Mouse (Mus musculus) layer of hippocampus, postnatal 10 days (tissue): ENCODE results near the gene Hes5. TPM values are rescaled to one million over a fixed set of nuclear protein-coding genes. Genes with fewer than 3 reads are reported as not detected.

ENCODE experiments used
- DNase-seq, 2 experiments: peaks; one replicate each; pipeline ENCODE4 v3.0.0; 2021; ENCODE audit warnings: low spot score in 2 of 2
- total RNA-seq, 2 experiments: library from RNA; stranded (reverse); gene quantifications; 2 replicates each; pipeline ENCODE4 v1.2.3; 2021

The Hes5 gene
- total RNA-seq, 2 experiments from 2014 or later = 75.7 to 81.7 TPM

GRCm38 (mm10) chr4:154964581-154965235, 4.0 kb downstream of the Hes5 start:
- DNase-seq = peak in 1 of 2 experiments; percentile 42

DNA sequence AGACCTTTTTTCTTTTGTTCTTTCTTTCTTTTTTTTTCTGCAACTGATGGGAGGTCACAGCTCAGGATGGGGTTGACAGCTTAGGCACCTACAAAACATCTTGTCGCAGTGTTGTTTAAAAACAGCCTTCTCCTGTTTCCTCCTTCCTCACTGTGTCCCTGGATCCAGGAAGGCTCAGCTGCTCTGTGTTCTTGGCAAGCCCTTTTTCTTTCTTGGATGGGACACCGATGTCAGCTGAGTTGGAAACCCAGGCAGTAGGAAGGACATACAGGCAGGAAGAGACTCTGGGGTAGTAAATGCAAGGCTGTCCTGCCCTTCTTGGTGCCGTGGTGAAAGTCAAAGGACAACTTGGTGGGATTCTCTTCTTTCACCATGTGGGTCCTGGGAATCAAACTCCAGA, 5.1 kb downstream of the Hes5 start:
- DNase-seq = no peak

- DNase-seq = peak; percentile 71 to 75
These were observed 6.5 kb downstream of the Hes5 start for GRCm38 (mm10) chr4:154967173-154967572.

- no peak for DNase-seq
These were observed 11.8 kb downstream of the Hes5 start for GRCm38 (mm10) chr4:154972546-154972945.

DNA sequence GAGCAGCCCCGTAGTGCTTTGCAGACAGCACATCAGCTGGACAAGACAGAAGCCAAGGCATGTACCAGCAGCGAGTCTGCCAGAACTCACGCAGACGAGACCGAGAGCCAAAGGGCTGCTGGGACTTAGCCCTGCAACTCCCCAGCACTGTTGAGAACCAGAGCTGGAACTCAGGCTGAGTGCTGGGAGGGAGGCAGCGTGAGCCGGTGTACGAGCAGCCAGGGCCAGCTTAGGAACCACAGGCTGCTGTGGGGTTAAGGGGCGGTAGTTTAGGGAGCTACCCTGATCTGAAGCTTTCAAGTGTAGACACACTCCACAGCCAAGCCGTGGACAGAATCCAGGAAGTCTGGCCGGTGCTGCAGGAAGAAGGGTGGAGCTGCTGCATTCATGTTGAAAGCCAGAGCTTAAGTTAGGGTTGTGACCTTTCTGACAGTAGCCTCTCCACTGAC, 13.5 kb downstream of the Hes5 start:
- no peak for DNase-seq

DNA sequence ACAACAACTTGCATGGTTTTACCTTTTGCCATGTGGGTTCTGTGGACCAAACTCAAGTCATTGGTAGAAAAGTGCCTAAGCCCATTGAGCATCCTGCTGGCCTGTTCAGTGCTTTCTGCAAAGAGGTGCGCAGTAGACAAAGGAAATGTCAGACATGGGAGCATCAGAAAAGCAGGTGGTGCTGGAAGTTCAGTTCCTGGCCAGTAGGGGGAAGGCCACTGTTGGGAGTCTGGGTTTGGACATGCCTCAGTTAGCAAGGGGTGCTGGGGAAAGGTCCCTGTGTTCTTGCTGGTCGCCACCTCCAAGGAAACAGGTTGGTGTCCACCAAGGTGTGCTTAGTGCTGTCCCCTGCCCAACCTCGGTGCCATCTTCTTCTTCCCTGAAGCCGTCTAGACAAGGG, 19.4 kb downstream of the Hes5 start:
- DNase-seq = peak in 1 of 2 experiments; percentile 38

DNA sequence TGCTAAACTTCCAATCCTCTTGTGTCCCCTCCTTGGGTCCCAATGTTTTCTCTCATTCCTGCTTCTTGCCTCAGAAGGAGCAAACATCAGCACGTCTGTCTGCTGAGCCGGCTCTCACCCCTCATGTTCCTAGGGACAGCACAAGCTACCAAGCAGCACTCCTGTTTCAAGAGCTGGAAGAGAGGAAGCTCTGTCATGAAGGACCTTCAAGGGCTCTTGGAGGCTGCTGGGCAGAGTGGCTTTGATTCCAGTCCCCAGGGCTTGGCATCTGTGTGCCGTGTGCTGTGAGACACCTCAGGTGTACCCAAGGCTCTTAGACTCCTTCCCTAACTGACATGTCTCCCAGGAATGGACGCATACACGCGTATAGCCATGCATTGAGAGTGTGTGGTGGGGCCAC, 20.4 kb downstream of the Hes5 start:
- DNase-seq = no peak

- peak; percentile 78 to 84 for DNase-seq
These were observed 20.8 kb downstream of the Hes5 start for GRCm38 (mm10) chr4:154981530-154981929.

DNA sequence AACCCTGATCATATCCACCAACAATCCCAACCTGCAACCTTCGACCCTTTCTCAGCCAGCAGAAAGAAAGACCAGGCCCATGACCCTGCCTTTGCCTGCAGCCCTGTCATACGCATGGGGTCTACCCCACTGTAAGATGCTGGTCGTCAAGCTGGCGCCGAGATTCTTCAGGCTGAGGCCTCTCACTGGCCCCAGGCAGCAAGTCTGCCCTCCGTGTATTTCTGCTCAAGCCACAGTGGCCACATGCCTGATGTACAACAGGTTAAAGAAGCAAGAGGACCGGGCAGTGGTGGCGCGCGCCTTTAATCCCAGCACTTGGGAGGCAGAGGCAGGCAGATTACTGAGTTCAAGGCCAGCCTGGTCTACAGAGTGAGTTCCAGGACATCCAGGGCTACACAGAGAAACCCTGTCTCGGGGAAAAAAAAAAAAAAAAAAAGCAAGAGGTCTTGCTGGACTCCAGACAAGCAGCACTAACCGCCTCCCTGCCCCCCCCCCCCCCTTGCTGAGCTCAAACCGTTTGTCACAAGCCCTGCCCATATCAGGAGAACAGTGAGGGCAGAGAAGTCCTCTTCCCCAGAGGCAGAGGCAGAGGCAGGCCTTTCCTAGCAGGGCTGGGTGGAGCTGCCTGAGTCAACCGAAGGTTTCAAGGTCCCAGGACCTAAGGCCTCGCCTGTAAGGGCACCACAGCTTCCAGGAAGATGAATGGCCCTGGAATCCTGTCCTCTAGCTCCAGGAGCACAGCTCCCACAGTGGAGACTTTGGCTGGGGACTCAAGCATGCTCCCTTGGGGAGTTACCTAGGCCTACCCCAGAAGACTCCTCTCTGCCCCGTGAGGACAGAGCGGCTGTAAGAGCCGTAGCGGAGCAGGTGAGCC, 21.8 kb downstream of the Hes5 start:
- no peak for DNase-seq

DNA sequence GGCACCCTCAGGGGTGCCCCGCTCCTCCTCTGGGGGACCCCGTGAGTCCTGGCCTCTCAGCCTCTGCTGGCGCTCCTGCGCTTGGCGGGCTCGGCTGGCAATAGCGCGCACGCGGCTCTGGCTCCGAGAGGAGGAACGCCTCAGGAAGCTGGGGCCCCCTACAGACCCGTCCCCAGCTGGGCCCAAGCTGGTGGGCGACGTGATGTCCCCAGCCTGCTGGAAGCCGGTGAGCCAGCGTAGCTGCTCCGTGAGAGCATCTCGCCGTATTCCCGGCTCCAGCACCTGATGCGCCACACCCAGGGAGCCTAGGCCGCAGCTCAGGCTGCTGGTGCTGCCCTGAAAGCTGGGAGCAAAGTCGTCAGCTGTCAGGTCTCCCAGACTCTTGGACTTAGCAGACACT, 23.0 kb downstream of the Hes5 start:
- peak in 1 of 2 experiments; percentile 37 for DNase-seq

GRCm38 (mm10) chr4:154985151-154985777, 24.5 kb downstream of the Hes5 start:
- no peak for DNase-seq

- DNase-seq = peak; percentile 88 to 91
These were observed 25.4 kb downstream of the Hes5 start for GRCm38 (mm10) chr4:154986096-154986495.

GRCm38 (mm10) chr4:154986750-154987149, 26.0 kb downstream of the Hes5 start:
- no peak for DNase-seq

DNA sequence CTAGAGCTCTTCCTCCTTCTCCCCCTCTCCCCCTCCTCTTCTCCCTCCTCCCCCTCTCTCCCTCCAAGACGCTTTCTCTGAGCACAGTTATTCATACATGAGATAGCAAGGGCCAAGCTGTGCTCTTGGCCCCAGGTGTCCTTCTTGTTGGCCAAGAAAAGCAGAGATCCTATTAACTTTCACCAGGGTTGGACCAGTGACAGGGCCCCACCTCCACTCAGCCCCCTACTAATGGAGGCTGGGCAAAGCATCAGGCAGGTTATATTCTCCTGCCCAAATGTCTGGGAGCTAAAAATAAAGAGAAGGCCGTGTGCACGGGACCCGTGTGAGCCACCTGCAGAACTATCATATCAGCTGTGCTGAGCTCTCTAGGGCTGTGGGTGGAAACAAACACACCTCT, 34.2 kb downstream of the Hes5 start:
- no peak for DNase-seq

DNA sequence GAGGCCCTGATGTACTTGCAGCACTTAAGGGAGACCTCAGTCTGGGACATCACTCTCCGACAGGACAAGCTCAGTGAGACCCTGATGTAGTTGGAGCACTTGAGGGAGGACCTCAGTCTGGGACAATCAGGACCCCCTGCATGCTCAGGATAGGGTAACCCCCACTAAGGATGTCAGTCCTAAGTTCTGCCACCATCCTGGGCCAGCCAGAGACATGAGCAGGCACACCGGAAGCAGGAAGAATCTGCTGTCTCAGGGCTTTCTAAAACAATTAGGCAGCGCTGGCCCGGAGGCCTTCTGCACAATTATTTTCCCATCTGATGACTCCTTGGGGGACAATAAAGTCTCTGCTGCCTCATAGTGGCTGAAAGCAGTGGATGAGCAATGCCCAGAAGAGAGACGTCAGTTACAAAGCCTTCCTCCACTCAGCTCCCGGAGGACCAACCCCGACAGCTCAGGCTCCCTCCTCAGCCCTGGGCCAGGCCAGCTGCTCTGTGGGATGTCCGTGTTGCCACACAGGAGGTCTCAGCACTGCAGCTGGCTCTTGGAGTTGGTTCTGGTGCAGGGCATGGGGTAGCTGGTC, 35.9 kb downstream of the Hes5 start:
- no peak for DNase-seq

DNA sequence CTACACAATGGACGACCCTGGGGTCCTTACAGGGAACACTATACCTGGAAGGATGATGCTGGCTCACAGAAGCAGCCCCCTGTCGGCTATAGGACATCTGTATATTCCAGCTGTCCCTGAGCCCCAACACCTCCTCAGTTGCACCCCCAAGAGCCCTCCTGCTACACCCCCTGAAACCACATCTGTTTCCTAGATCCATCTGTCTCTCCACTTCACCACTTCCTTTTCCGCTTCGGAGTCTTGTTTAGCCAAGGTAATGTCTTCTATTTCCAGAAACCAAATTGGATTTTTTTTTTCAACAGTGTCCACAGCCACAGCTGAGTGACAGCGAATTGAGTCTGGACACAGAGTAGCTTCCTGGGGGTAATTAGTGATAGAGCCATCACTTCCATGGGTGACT, 38.7 kb downstream of the Hes5 start:
- no peak for DNase-seq

DNA sequence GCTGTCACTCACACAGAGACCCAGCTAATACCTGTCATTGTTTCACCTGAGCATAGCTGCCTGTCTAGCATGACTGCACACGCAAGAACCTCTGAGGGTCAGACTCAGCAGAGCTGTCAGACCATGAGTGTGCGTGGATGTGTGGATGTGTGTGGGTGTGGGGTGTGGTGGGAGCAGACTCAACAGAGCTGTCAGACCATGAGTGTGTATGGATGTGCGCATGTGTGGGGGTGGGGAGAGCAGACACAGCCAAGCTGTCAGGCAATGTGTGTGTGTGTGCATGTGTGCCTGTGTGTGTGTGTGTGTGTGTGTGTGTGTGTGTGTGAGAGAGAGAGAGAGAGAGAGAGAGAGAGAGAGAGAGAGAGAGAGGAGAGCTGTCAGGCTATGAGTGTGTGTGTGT, 44.6 kb downstream of the Hes5 start:
- no peak for DNase-seq

DNA sequence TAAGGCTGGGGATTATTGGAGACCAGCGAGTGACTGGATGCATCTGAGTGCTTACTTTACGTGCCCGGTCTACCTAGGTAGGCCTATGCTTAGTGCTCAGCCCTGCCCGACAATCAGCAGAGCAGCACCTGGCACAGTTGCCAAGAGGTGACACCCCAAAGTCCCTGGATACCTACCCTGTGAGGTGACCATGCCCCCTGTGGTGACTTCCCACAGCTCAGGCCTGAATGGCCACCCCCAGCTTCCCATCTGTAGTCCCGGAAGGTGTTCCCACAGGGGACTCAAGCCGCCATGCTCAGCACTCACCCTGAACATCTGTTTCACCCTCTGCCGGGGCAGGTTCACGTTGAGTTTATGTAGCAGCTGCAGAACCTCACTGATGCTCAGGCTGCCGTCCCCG, 45.6 kb downstream of the Hes5 start:
- no peak for DNase-seq

DNA sequence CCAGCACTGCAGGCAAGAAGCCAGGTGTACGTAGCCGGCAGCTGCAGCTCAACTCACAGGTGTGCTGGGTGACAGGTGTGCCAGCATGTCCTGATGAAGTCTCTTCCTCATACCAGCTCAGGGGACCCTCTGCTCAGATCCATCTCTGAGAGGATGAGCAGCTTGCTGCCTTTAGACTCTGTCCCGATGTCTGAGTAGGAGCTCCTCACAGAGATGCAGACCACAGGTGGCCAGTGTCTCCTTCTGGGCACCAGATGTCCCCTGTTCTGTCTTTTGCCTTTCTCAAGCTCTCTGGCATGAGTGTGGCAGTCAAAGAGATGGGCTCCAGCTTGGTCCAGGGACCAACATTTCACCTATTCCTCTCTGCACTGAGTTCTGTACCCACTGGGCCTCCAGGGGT, 46.9 kb downstream of the Hes5 start:
- no peak for DNase-seq

DNA sequence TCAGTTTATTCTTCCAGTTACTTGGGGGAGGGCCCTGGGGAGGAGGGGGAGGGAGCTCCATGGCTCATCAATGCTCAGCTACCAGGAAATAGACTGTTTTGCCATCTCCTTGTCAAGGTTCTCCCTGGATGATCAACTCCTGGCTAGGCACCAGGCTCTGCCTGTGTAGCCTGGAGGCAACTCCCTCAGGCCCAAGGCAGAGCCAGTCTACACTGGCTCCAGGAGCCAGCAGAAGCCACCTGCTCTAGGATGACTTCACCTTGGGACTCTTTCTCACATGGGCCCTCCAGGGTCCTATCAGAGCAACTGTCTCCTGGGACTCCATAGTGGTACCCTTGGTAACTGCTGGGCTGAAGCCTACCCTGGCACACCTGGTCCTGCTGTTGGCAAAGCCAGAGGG, 47.4 kb downstream of the Hes5 start:
- DNase-seq = no peak

DNA sequence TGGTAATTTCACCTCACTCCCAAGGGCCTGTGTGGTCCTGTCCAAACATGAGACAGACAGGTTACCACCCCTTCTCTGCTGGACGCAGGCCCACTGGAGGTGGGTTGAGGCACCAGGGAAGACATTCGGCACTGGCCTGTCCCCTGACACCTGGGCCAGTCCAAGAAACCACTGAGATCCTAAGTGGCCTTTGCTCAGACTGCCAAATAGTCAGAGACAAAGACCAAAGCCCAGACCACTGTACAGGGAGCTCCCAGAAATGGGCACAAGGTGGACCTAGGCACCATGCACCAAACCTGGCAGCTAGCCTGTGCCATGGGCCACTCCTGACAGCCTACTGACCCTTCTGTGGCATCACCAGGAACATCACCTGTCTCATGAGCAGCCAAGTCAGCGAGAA, 48.5 kb downstream of the Hes5 start:
- DNase-seq = no peak

- peak; percentile 77 to 83 for DNase-seq
These were observed 50.1 kb downstream of the Hes5 start for GRCm38 (mm10) chr4:155010870-155011269.
